In the genomic region with DNA sequence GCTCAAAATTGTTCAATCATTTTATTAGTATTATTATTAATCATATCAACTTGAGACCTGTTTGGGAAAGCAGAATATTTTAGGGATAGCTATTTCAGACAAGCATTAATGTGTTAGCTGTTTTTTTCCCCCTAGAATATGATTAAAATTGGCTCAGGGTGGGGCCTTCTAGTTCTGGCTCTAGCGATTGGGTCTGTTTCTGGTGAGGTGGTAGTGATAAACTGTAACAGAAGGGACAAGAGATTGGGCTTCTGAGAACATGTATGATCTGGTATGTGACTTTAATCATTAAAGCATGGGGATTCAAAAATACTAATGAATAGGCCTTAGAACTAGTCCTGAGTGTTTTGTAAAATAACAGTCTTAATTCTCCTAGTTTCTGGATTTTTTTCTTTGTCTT, we compare ENCODE assay signal across 18 mouse cellular contexts. TPM values are rescaled to one million over a fixed set of nuclear protein-coding genes. Genes with fewer than 3 reads are reported as not detected.
DNase-seq lines count a peak whose midpoint lies in the region; ATAC-seq and TF ChIP-seq lines count a peak whose summit lies in the region.
"Had no signal": no experiment of that assay in that cellular context is flagged by ENCODE, and none has a peak within 500 bp of the region (broad histone marks: within the 10 kb centered on the region; RNA-seq: fewer than 3 reads in every experiment).

No protein-coding gene starts in this region.

- no peak overlapping the region for H3K27ac ChIP-seq in heart, embryonic 13.5 days (replicated peaks)
- H3K27ac ChIP-seq in liver, postnatal 0 days (ENCODE audit: low read depth), result peak overlapping the region; percentile 93
- H3K27ac ChIP-seq: embryonic facial prominence, embryonic 12.5 days; limb, embryonic 12.5 days; stomach, postnatal 0 days had no signal

- intact Hi-C loops in heart, postnatal 25 days (cut with DNase I), result no loop called here

- 47% methylated on average over 1 of the region's 1 CpGs for WGBS in heart, embryonic 13.5 days
- WGBS in liver, postnatal 0 days (ENCODE audit: insufficient replicate concordance), result 65% methylated on average over 1 of the region's 1 CpGs

- no peak for TF ChIP-seq CTCF in G1E (IDR thresholded peaks at IDR 0.05; ENCODE audit: low read depth, low read length)
- TF ChIP-seq CTCF in liver, postnatal 0 days (IDR thresholded peaks at IDR 0.05; ENCODE audit: low read depth), result no peak

- DNase-seq in heart, postnatal 25 days (ENCODE audit: low spot score), result no peak
- no peak for DNase-seq in G1E (ENCODE audit: low spot score)
- DNase-seq in liver, postnatal 0 days, result no peak
- no peak for DNase-seq in cerebellum, adult 18-20 months
- no peak for DNase-seq in adrenal gland, adult 2 months
- DNase-seq: adrenal gland, postnatal 14 days; B cell, adult 2 months; kidney, adult 8-10 months; kidney, postnatal 36 days; layer of hippocampus, postnatal 36 days; thymus, postnatal 4 days had no signal

- ATAC-seq in heart, embryonic 13.5 days (ENCODE audit: extremely low read depth, insufficient number of reproducible peaks, low FRiP score, low TSS enrichment), result no peak
- ATAC-seq in G1E (ENCODE audit: extremely low read depth, insufficient number of reproducible peaks, low FRiP score, poor library complexity, severe bottlenecking), result no peak
- peak; percentile 20 for ATAC-seq in liver, postnatal 0 days
- ATAC-seq: lung, postnatal 0 days had no signal

- no peak overlapping the region for H3K9ac ChIP-seq in heart, embryonic 13.5 days
- peak overlapping the region; percentile 57 for H3K9ac ChIP-seq in liver, postnatal 0 days (replicated peaks)
- H3K9ac ChIP-seq: embryonic facial prominence, embryonic 12.5 days; limb, embryonic 12.5 days had no signal

- H3K9me3 ChIP-seq in heart, embryonic 13.5 days, result no peaks in the 10 kb centered on the region
- no peaks in the 10 kb centered on the region for H3K9me3 ChIP-seq in G1E (replicated peaks)
- H3K9me3 ChIP-seq in erythroblast, embryonic 14.5 days (ENCODE audit: control insufficient read depth, low read length), result no peaks in the 10 kb centered on the region
- H3K9me3 ChIP-seq in liver, postnatal 0 days (ENCODE audit: low read length), result no peaks in the 10 kb centered on the region
- H3K9me3 ChIP-seq: embryonic facial prominence, embryonic 12.5 days; limb, embryonic 12.5 days had no signal

- H3K4me1 ChIP-seq in heart, embryonic 13.5 days, result peaks cover 33% of the 10 kb centered on the region
- peaks cover 44% of the 10 kb centered on the region for H3K4me1 ChIP-seq in G1E (ENCODE audit: insufficient read depth, low read depth, low read length)
- peaks cover 58% of the 10 kb centered on the region for H3K4me1 ChIP-seq in erythroblast, embryonic 14.5 days (ENCODE audit: control insufficient read depth)
- H3K4me1 ChIP-seq in liver, postnatal 0 days (ENCODE audit: insufficient read depth), result peaks cover 24% of the 10 kb centered on the region

- H3K4me2 ChIP-seq in heart, embryonic 13.5 days, result peak overlapping the region; percentile 87
- H3K4me2 ChIP-seq in liver, postnatal 0 days (ENCODE audit: low read depth, low read length), result peak overlapping the region; percentile 75
- H3K4me2 ChIP-seq: embryonic facial prominence, embryonic 12.5 days; limb, embryonic 12.5 days; midbrain, embryonic 11.5 days had no signal

- peaks cover 40% of the 10 kb centered on the region for H3K36me3 ChIP-seq in heart, embryonic 13.5 days
- peaks cover 43% of the 10 kb centered on the region for H3K36me3 ChIP-seq in G1E (replicated peaks)
- H3K36me3 ChIP-seq in erythroblast, embryonic 14.5 days (ENCODE audit: control insufficient read depth), result peaks cover 83% of the 10 kb centered on the region
- peaks cover 47% of the 10 kb centered on the region for H3K36me3 ChIP-seq in liver, postnatal 0 days (replicated peaks; ENCODE audit: insufficient read depth, low read length)

- peak overlapping the region; percentile 16; the same call in 1 of the 2 replicates for H3K4me3 ChIP-seq in heart, embryonic 13.5 days
- peak overlapping the region; percentile 99; the same call in 1 of the 2 replicates for H3K4me3 ChIP-seq in G1E (ENCODE audit: low read depth, low read length)
- H3K4me3 ChIP-seq in erythroblast, embryonic 14.5 days (replicated peaks), result peak overlapping the region; percentile 100
- H3K4me3 ChIP-seq in liver, postnatal 0 days (ENCODE audit: low read depth, low read length), result peak overlapping the region; percentile 87
- H3K4me3 ChIP-seq: embryonic facial prominence, embryonic 12.5 days; limb, embryonic 12.5 days had no signal

- peak; percentile 98 for TF ChIP-seq EP300 in liver, postnatal 0 days (IDR thresholded peaks at IDR 0.05; ENCODE audit: low read depth)

- H3K27me3 ChIP-seq in heart, embryonic 13.5 days (replicated peaks), result no peaks in the 10 kb centered on the region
- H3K27me3 ChIP-seq in G1E (ENCODE audit: insufficient read depth, low read length), result no peaks in the 10 kb centered on the region
- H3K27me3 ChIP-seq in erythroblast, embryonic 14.5 days (ENCODE audit: control insufficient read depth), result no peaks in the 10 kb centered on the region
- H3K27me3 ChIP-seq in liver, postnatal 0 days (ENCODE audit: insufficient read depth, low read length), result no peaks in the 10 kb centered on the region
- H3K27me3 ChIP-seq: embryonic facial prominence, embryonic 12.5 days; limb, embryonic 12.5 days had no signal

RNA-seq across cellular contexts. Expression of a gene that starts 3.3 kb away (rescaled TPM):
- 32.7 and 34.7 TPM in 2 replicates for polyA plus RNA-seq in heart, embryonic 13.5 days (2015; fragmentation: Nextera tagmentation; extraction: Ambion mirVana)
- 100 to 1,000 TPM; 168 to 194 TPM for total RNA-seq in heart, postnatal 25 days (2021)
- total RNA-seq in G1E (2014; fragmentation: Nextera tagmentation), result 418 and 507 TPM in 2 replicates
- total RNA-seq in G1E (2017), result 571 and 620 TPM in 2 replicates
- polyA plus RNA-seq in G1E (2012), result 3.9 and 14.2 TPM in 2 replicates
- 5.4 and 6.9 TPM in 2 replicates for polyA plus RNA-seq in erythroblast, embryonic 14.5 days (2012)
- polyA plus RNA-seq in liver, postnatal 0 days (2015; fragmentation: Nextera tagmentation; extraction: Ambion mirVana), result 85.1 and 103 TPM in 2 replicates
- 10 to 100 TPM; 25.5 to 62.9 TPM for total RNA-seq in adrenal gland, adult 2 months (2021)
- polyA plus RNA-seq in adrenal gland, adult 2 months (2012; rRNA removed), result 0.99 and 1.2 TPM in 2 replicates

RNA-seq across cellular contexts. Expression of a gene that starts 31.6 kb away (rescaled TPM):
- 7.1 and 8.7 TPM in 2 replicates for polyA plus RNA-seq in heart, embryonic 13.5 days (2015; fragmentation: Nextera tagmentation; extraction: Ambion mirVana)
- total RNA-seq in heart, postnatal 25 days (2021), result 10 to 100 TPM; 20.9 to 24.7 TPM
- total RNA-seq in G1E (2014; fragmentation: Nextera tagmentation) (27.3 and 31.5 TPM in 2 replicates), G1E (2017) (11.8 and 13.4 TPM in 2 replicates)
- polyA plus RNA-seq in G1E (2012), result 197 and 236 TPM in 2 replicates
- polyA plus RNA-seq in erythroblast, embryonic 14.5 days (2012), result 59.1 and 61.6 TPM in 2 replicates
- 2.9 and 3.5 TPM in 2 replicates for polyA plus RNA-seq in liver, postnatal 0 days (2015; fragmentation: Nextera tagmentation; extraction: Ambion mirVana)
- 10 to 100 TPM; 26.5 to 47.4 TPM for total RNA-seq in adrenal gland, adult 2 months (2021)
- polyA plus RNA-seq in adrenal gland, adult 2 months (2012; rRNA removed), result 100 and 110 TPM in 2 replicates

Comparison
In these comparisons a context has a peak if more than half of its experiments do, and no peak if none do; other contexts are left out.
1. H3K4me3 ChIP-seq: peak in every context shown above with its lines; median percentile 100 in erythroblast, embryonic 14.5 days; 99 in G1E; 87 in liver, postnatal 0 days; 16 in heart, embryonic 13.5 days.